Mouse (Mus musculus): ENCODE data around the gene Gpc5.

The Gpc5 gene

DNA sequence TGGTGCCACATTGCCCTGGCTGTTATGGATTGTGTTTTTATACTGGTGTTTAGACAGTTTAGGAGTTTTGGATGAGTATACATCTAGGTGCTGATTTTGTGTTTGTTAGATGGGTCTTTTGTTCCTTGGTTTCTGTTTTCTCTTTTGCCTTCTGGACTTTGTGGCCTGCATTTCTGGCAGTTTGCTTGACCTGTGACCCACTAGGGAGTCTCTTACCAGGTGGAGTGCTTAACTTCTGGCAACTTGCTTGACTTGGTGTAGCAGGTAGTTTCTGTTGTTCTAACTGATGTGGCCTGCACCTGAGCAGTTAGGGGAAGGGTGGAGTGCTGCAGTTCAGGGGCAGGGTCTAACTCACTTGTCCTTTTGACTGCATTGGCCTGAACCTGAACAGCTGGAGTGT, 14.3 kb downstream of the Gpc5 start:
- no peak for DNase-seq (ENCODE audit: inconsistent ontology term)

DNA sequence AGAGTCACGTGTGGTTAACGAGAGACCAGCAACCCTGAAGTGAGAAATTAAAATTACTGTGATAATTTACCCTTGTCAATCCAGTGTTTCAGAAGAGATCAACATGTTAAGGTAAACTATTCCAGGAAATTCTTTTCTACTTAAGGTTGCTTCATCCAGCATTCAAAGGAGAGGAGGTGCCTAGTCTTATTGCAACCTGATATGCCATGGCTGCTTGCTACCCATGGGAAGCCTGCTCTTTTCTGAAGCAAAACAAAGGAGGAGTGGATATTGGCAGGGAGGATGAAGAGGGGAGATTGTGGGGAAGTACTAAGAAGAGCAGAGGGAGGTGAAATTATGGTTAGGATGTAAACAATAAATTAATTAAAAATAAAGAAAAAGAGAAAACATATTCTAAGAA, 15.5 kb downstream of the Gpc5 start:
- DNase-seq (ENCODE audit: inconsistent ontology term): no peak

DNA sequence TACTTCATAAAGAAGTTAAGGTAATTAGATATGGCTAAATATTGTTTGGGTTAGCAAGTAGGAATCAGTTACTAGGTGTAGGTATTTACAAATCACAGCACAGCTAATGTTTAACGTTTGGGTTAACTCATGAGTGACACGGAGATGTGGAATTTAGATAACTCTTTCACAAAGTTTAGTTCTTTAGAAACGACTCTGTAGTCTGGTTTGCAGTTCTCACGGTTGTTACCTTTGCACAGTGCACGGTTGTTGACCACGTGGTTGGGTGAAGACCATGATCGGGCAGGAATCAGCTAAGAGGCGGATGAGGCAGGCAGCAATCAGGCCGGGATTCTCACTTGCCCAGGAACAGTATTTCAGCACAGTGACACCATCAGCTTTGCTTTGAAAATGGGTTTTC, 26.6 kb downstream of the Gpc5 start:
- no peak for DNase-seq (ENCODE audit: inconsistent ontology term)

- DNase-seq (ENCODE audit: inconsistent ontology term): no peak
Measured at GRCm38 (mm10) chr14:115148821-115149220, 56.8 kb downstream of the Gpc5 start.

GRCm38 (mm10) chr14:115156597-115156996, 64.6 kb downstream of the Gpc5 start:
- no peak for DNase-seq (ENCODE audit: inconsistent ontology term)

GRCm38 (mm10) chr14:115177322-115177836, 85.4 kb downstream of the Gpc5 start:
- DNase-seq (ENCODE audit: inconsistent ontology term): no peak

GRCm38 (mm10) chr14:115179925-115180324, 87.9 kb downstream of the Gpc5 start:
- no peak for DNase-seq (ENCODE audit: inconsistent ontology term)

GRCm38 (mm10) chr14:115188256-115188655, 96.2 kb downstream of the Gpc5 start:
- no peak for DNase-seq (ENCODE audit: inconsistent ontology term)

GRCm38 (mm10) chr14:115228075-115228474, 136.1 kb downstream of the Gpc5 start:
- DNase-seq (ENCODE audit: inconsistent ontology term): no peak

DNA sequence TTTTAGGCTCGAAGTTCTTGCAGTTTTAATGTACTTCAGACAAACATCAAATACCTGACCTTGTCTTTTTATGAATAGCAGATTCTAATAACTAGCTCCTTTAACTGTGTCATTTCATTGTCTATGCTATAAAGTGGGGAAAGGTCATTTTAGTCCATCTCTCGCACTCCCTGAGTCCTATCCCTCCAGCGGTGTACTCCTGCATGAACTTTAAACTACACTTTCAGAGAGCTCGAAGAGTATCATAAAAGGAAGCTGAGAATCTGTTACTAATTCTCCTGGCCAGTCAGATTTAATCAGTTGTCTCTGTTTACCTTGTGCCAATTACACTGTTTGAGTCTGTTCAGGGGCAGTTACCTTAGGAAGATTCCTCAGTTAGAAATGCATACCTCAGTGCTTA, 144.4 kb downstream of the Gpc5 start:
- DNase-seq (ENCODE audit: inconsistent ontology term): no peak

DNA sequence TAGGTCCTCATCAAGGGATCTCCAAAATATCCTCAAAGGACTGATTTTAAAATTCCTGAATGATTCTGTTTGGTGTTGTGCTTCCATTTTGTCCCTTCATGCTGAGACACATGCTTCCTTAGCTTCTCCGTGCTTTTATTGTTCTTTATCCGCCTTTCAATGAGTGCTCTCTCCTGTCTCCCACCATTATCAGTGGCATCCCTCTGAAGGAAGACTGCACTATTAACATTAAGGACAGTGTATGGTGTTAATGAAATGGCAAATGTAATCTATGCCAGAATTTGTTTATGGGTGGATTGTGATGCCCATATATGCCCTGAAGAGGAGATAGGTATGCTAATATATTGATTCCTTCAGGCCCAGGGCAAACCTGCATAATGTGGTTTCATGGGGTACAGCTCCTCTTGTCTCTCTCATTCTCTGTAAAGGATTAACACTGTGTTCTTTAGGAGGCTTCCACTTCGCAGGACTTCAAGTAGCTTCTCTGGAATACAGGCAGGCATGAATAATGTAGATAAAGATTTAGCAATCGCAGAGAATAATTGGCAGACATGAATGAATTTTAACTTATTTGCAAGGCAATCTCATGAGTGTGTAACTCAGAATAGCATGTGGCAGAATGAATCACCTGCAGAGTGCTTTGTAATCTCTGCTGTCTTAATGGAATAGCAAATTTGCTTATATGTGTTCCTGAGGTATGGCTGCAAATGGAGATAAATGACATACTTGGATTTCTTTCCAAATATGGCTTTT, 148.8 kb downstream of the Gpc5 start:
- DNase-seq (ENCODE audit: inconsistent ontology term): no peak

DNA sequence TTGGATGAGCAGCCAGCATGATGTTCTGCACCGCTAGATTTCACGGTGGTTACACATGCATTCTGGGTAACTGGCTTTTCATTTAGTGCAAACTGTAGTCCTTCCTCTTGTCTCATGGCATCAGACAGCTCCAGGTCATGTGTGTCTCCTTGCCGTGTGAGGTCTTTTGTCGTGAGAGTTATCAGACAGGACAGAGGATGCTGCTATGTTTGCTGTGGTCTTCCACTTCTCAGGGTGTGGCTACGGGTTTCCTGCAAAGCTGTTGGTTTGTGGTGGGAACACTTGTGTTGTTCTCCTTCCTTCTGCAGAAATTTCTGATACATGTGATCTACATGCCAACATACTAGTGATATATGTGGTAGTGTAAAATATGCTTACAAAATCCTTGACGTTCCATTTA, 158.5 kb downstream of the Gpc5 start:
- no peak for DNase-seq (ENCODE audit: inconsistent ontology term)

- DNase-seq (ENCODE audit: inconsistent ontology term): no peak
Measured at GRCm38 (mm10) chr14:115251791-115252190, 159.8 kb downstream of the Gpc5 start.

- DNase-seq (ENCODE audit: inconsistent ontology term): no peak
Measured at GRCm38 (mm10) chr14:115253155-115253554, 161.1 kb downstream of the Gpc5 start.

DNA sequence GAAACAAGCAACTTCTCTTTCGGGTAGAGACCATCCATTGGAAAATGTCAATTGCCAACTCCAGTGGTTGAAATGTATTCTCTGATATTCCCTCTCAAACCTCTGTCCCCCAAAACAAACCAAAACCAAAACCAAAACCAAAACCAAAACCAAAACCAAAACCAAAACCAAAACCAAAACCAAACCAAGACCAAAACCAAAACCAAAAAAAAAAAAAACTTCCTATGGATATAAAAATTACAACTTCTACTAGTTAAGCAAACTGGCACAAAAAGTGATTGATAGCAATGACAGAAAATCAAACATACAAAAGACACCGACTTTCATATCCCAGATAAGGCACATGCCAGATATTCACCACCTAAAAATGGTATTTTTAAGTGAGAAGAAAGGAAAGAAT, 161.7 kb downstream of the Gpc5 start:
- no peak for DNase-seq (ENCODE audit: inconsistent ontology term)

DNA sequence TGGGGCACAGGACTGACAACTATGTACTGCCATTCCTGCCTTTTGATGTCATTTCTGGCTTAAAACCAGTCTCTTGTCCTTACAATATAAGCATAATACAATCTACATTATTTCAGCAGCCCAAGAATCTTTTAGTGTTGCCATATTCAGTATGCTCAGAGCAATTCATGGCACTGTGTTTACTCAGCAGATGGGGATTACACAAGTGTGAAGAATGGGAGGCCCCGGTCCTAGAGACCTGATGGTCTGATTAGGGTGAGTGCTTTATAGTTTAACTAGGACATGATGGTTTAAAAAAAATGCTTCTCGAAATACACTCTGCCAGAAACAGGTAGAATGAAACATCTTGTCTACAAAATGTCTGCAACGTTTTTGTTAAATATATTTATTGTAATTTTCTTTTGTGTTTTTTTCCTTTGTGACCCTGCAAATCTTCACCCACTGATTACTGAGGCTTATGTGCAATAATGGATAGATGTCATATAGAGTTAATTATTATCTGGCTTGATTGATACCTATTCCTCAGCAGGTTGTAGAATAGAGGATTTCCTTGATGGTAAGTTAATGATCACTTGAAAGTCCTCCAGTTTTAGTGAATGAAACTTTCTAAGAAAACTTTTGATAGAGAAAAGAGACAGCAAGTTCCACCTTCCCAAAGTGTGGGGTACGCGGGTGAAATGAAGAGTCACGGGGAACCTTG, 177.8 kb downstream of the Gpc5 start:
- DNase-seq (ENCODE audit: inconsistent ontology term): no peak

DNA sequence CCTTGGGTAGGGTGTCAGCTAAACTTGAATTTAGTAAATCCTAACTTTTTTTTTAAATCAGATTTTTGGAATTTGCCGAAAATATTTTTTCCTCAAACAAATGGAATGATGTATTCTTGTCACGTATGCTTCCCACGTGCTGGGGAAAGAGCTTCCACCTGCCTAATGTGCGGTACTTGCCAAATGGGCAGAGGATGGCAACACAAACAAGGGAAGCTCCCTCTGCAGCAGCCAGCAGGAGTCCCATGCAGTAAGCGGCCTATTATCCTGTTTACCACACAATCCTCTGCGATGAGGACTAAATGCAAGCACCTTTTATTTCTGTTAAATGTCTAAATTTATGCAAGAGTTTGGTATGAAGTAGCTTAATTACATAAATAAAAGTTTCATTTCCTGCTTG, 178.4 kb downstream of the Gpc5 start:
- DNase-seq (ENCODE audit: inconsistent ontology term): no peak

GRCm38 (mm10) chr14:115282782-115283181, 190.8 kb downstream of the Gpc5 start:
- no peak for DNase-seq (ENCODE audit: inconsistent ontology term)

DNA sequence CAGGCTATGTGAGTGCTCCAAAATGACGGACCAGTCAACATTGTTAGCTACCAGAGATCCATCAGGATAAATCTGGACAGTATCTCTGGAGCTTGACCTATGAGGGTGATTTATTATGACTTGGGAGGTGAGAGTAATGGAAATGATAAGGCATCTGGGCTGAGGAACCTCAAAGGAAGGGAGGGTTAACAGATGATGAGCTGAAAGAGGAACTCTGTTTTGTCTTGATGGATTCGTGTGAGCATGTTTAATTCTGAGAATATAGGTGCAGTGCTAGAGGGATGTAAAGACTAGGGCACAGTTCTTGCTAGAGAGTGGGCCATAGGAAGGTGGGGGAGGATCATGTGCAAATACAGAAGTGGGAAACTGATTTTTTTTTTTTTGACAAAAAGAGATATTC, 232.2 kb downstream of the Gpc5 start:
- DNase-seq (ENCODE audit: inconsistent ontology term): no peak

GRCm38 (mm10) chr14:115326426-115326825, 234.4 kb downstream of the Gpc5 start:
- DNase-seq (ENCODE audit: inconsistent ontology term): no peak

DNA sequence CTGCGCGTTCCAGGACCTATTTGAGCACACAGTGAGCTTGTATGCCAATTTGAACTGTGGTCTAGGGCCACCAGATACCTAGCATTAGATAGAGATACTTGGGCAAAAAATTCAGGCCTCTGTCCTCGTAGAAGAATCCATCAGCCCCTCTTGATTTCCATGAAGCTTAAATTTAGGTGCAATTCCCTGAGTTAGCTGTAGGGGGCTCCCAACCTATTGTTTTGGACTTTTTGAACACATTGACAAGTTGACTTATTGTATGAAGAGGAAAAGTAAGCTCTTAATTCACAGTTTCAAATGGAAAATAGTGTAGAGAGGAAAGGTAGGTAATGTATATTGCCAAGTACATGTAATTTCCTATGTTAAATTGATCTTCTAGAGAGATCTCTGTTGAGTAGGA, 247.1 kb downstream of the Gpc5 start:
- DNase-seq (ENCODE audit: inconsistent ontology term): no peak

DNA sequence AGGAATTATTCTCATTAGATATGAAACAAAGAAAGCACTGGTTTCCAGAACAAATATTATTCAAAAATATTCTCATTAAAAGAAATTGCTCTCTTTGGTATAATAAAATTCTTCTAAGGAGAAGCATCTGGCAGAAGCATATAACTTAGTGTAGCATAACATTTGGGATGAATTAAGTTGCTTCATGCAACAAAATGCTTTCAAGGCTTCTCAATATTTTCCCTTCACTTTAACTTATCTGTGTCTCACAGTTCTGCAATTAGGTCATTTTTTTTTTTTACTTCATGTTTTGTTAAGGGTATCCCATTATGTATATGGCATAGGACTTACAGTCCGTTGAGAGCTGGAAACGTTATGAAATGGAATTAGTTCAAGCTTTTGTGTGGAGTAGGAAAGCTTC, 250.6 kb downstream of the Gpc5 start:
- no peak for DNase-seq (ENCODE audit: inconsistent ontology term)

- peak; percentile 8 for DNase-seq (ENCODE audit: inconsistent ontology term)
Measured at GRCm38 (mm10) chr14:115349448-115349847, 257.4 kb downstream of the Gpc5 start.
